Mouse (Mus musculus) CH12.LX (cell line): Measurements from ENCODE around the gene H2al1h. TPM values are rescaled to one million over a fixed set of nuclear protein-coding genes. Genes with fewer than 3 reads are reported as not detected.
"Not testable (repeated sequence)": the region's sequence is repeated elsewhere in the genome, so short reads cannot be mapped to it uniquely, and the experiment has no call there.

ENCODE experiments used
- DNase-seq: peaks from one replicate; pipeline ENCODE4 v3.0.0-alpha.2; 2013; ENCODE audit errors: extremely low read depth
- H3K27ac ChIP-seq: 2 replicates; pipeline ENCODE4 v1.5.1; 2012; ENCODE audit warnings: low read depth, mild to moderate bottlenecking, control low read depth, moderate library complexity; ENCODE audit not compliant: insufficient read depth
- H3K27me3 ChIP-seq: replicated peaks from 2 replicates; pipeline ENCODE3; 2012; ENCODE audit warnings: inconsistent platforms
- H3K36me3 ChIP-seq, 2 experiments: replicated peaks in 1 of 2; 2 replicates each; pipeline versions ENCODE3 to v1.6.1; 2012; ENCODE audit warnings: inconsistent platforms in 1 of 2, low read length in 1 of 2, mild to moderate bottlenecking in 1 of 2, mixed read lengths in 1 of 2, moderate library complexity in 1 of 2; ENCODE audit not compliant: control insufficient read depth in 1 of 2, insufficient read depth in 1 of 2
- H3K4me1 ChIP-seq, 2 experiments: 2 replicates each; pipeline ENCODE4 v1.6.1; 2012; ENCODE audit warnings: inconsistent platforms in 1 of 2, moderate library complexity in 1 of 2; ENCODE audit not compliant: insufficient read depth in 2 of 2, control insufficient read depth in 1 of 2
- H3K4me2 ChIP-seq: 2 replicates; pipeline ENCODE4 v1.6.1; 2012; ENCODE audit warnings: low read depth, mild to moderate bottlenecking, control low read depth; ENCODE audit not compliant: poor library complexity, insufficient read depth, severe bottlenecking
- H3K4me3 ChIP-seq, 3 experiments: fragments of 150-350 bp in 1 of 3; sonication (generic) in 1 of 3; replicated peaks in 1 of 3; 2 replicates each; pipeline versions ENCODE3 to v1.5.1; 2011 to 2012; ENCODE audit warnings: low read depth in 2 of 3, low read length in 2 of 3, mild to moderate bottlenecking in 2 of 3, moderate library complexity in 2 of 3, control low read depth in 1 of 3, improper control_type of control experiment in 1 of 3, inconsistent platforms in 1 of 3, mixed read lengths in 1 of 3; ENCODE audit not compliant: poor library complexity in 1 of 3
- H3K79me2 ChIP-seq: replicated peaks from 2 replicates; pipeline ENCODE4 v1.6.1; 2012; ENCODE audit warnings: mild to moderate bottlenecking, moderate library complexity; ENCODE audit not compliant: control insufficient read depth, poor library complexity, insufficient read depth, severe bottlenecking; ENCODE audit errors: extremely low read depth
- H3K9ac ChIP-seq: 2 replicates; pipeline ENCODE4 v1.6.1; 2012; ENCODE audit warnings: low read depth, mild to moderate bottlenecking, control low read depth, moderate library complexity; ENCODE audit not compliant: insufficient read depth
- H3K9me3 ChIP-seq: replicated peaks from 2 replicates; pipeline ENCODE3; 2012; ENCODE audit warnings: low read length, inconsistent platforms, mixed read lengths
- dilution Hi-C: fragments of 300-500 bp; cut with MboI; formaldehyde crosslinking; loops from 2 replicates; pipeline ENCODE4 v1.14.3; 2020; ENCODE audit warnings: low sequenced_read_pairs; ENCODE audit not compliant: extremely low pct_unique_long_range_greater_than_20kb, extremely low pct_ligation_motif_present
- in situ Hi-C: fragments of 300-500 bp; cut with MboI; formaldehyde crosslinking; loops from 3 replicates; pipeline ENCODE4 v1.14.3; 2019; ENCODE audit warnings: low sequenced_read_pairs, low pct_ligation_motif_present, low pct_unique_long_range_greater_than_20kb, mixed read lengths
- polyA plus RNA-seq: library from polyadenylated mRNA; unstranded; fragments of >175 nt; gene quantifications from 2 replicates; pipeline ENCODE4 v1.2.1, GENCODE M21; 2012; ENCODE audit warnings: low read depth; ENCODE audit not compliant: insufficient read length
- total RNA-seq, 2 experiments: library from RNA; depleted of rRNA; stranded (reverse); fragments of 300-350 nt in 1 of 2; fragments of >200 nt in 1 of 2; gene quantifications; 2 replicates each; pipeline ENCODE4 v1.2.3; 2012 to 2014

Gene H2al1h
- total and polyA plus RNA-seq, 3 experiments = not detected

- H3K9ac ChIP-seq, H3K27ac ChIP-seq, dilution Hi-C loops, H3K27me3 ChIP-seq, H3K4me3 ChIP-seq, H3K79me2 ChIP-seq, H3K36me3 ChIP-seq, H3K9me3 ChIP-seq, in situ Hi-C loops, H3K4me1 ChIP-seq, DNase-seq, H3K4me2 ChIP-seq: not testable (repeated sequence)
Observed at GRCm38 (mm10) chrX:11311634-11312033, 9.7 kb upstream of the H2al1h start, which contains the start of gene H2al1e. Gene H2al1e (plus strand): TSS chrX:11311934.

- H3K4me3 ChIP-seq, H3K27ac ChIP-seq, H3K27me3 ChIP-seq, H3K36me3 ChIP-seq, H3K4me2 ChIP-seq, DNase-seq, H3K9me3 ChIP-seq, dilution Hi-C loops, H3K9ac ChIP-seq, H3K79me2 ChIP-seq, in situ Hi-C loops, H3K4me1 ChIP-seq: not testable (repeated sequence)
Observed at GRCm38 (mm10) chrX:11314858-11315257, 6.4 kb upstream of the H2al1h start, which contains the start of gene H2al1f. Gene H2al1f (plus strand): TSS chrX:11315158.

- DNase-seq, dilution Hi-C loops, H3K4me1 ChIP-seq, H3K36me3 ChIP-seq, H3K27ac ChIP-seq, H3K9ac ChIP-seq, H3K9me3 ChIP-seq, H3K4me3 ChIP-seq, H3K4me2 ChIP-seq, in situ Hi-C loops, H3K79me2 ChIP-seq, H3K27me3 ChIP-seq: not testable (repeated sequence)
Observed at GRCm38 (mm10) chrX:11317956-11318355, 3.3 kb upstream of the H2al1h start, which contains the start of gene H2al1g. Gene H2al1g (plus strand): TSS chrX:11318256.

- DNase-seq, H3K27ac ChIP-seq, H3K36me3 ChIP-seq, H3K4me2 ChIP-seq, H3K9me3 ChIP-seq, in situ Hi-C loops, H3K4me1 ChIP-seq, dilution Hi-C loops, H3K4me3 ChIP-seq, H3K79me2 ChIP-seq, H3K9ac ChIP-seq, H3K27me3 ChIP-seq: not testable (repeated sequence)
Observed at GRCm38 (mm10) chrX:11324359-11324758, 3.1 kb downstream of the H2al1h start, which contains the start of gene H2al1i. Gene H2al1i (plus strand): TSS chrX:11324659.

GRCm38 (mm10) chrX:11327522-11327921, 6.2 kb downstream of the H2al1h start, which contains the start of gene H2al1j:
Gene H2al1j (plus strand): TSS chrX:11327822.
- H3K27ac ChIP-seq, dilution Hi-C loops, H3K4me2 ChIP-seq, H3K27me3 ChIP-seq, H3K9me3 ChIP-seq, in situ Hi-C loops, H3K4me3 ChIP-seq, H3K4me1 ChIP-seq, H3K79me2 ChIP-seq, H3K36me3 ChIP-seq, H3K9ac ChIP-seq, DNase-seq: not testable (repeated sequence)
